Mouse (Mus musculus) gastrocnemius, postnatal 14 days (tissue): ENCODE measurements around the gene Olfr148. TPM values are rescaled to one million over a fixed set of nuclear protein-coding genes. Genes with fewer than 3 reads are reported as not detected.

ENCODE experiments used
- total RNA-seq, 2 experiments: library from RNA; stranded (reverse); gene quantifications; 2 replicates each; pipeline ENCODE4 v1.2.3; 2021

Olfr148 gene
- total RNA-seq, 2 experiments from 2014 or later = not detected

Other genes with a start within 250 kb of the Olfr148 start
- gene Olfr951, start 223.2 kb upstream of the Olfr148 start, total RNA-seq = not detected
- gene Olfr952, start 183.5 kb upstream of the Olfr148 start, total RNA-seq = not detected
- gene Olfr954, start 154.0 kb upstream of the Olfr148 start, total RNA-seq = not detected
- gene Olfr955, start 138.7 kb upstream of the Olfr148 start, total RNA-seq = not detected
- gene Olfr44, start 116.7 kb upstream of the Olfr148 start, total RNA-seq = not detected
- not detected for gene Olfr957, start 94.8 kb upstream of the Olfr148 start, total RNA-seq
- not detected for gene Olfr958, start 56.6 kb upstream of the Olfr148 start, total RNA-seq
- gene Olfr959, start 35.1 kb upstream of the Olfr148 start, total RNA-seq = not detected
- 10 to 100 TPM; 51.9 to 71.0 TPM for gene AW551984, start 6.3 kb upstream of the Olfr148 start, total RNA-seq
- gene Olfr960, start 10.7 kb downstream of the Olfr148 start, total RNA-seq = not detected
- gene Olfr961, start 34.4 kb downstream of the Olfr148 start, total RNA-seq = not detected
- gene Olfr963, start 56.5 kb downstream of the Olfr148 start, total RNA-seq = not detected
- gene Olfr149, start 96.5 kb downstream of the Olfr148 start, total RNA-seq = not detected
- not detected for gene Olfr965, start 100.7 kb downstream of the Olfr148 start, total RNA-seq
- gene Olfr150, start 120.3 kb downstream of the Olfr148 start, total RNA-seq = not detected
- gene Olfr967, start 135.6 kb downstream of the Olfr148 start, total RNA-seq = not detected
- not detected for gene Olfr968, start 172.6 kb downstream of the Olfr148 start, total RNA-seq
- gene Olfr969, start 180.3 kb downstream of the Olfr148 start, total RNA-seq = not detected
- gene Olfr970, start 198.2 kb downstream of the Olfr148 start, total RNA-seq = not detected
- gene Olfr971, start 226.2 kb downstream of the Olfr148 start, total RNA-seq = not detected